Mouse (Mus musculus): ENCODE data around the gene Cpm. TPM values are rescaled to one million over a fixed set of nuclear protein-coding genes. Genes with fewer than 3 reads are reported as not detected.
"Not testable (repeated sequence)": the region's sequence is repeated elsewhere in the genome, so short reads cannot be mapped to it uniquely, and the experiment has no call there.

Cpm gene
- polyA plus RNA-seq, 1 experiment, result 6.6 TPM

DNA sequence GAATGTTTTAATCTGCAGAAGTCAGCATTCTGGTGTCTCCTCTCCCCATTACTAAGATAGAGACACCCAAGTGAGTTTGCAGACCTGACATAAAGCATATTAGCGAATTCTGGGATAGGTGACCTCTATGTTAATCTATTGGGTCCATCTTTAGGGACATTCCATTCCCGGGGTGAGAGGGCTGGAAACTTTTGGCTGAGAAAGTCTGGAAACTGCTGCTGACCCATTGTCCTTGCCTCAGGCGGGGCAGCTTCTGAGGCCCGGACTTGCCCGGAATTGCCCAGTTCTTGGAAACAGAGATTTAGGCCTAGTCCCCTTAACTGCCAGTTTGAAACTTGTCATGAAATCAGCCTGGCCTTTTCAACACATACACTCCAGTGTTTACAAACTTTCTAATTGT, 82.1 kb downstream of the Cpm start:
- peak overlapping the region; percentile 94; the same call in 1 of the 2 replicates for H3K4me3 ChIP-seq (ENCODE audit: insufficient read depth, low read length)
- peaks cover 5% of the 10 kb centered on the region for H3K4me1 ChIP-seq (ENCODE audit: control insufficient read depth, insufficient read depth, low read length)
- no peak for TF ChIP-seq CTCF (IDR thresholded peaks at IDR 0.05; ENCODE audit: extremely low read depth, insufficient read depth, low read length)
- no peak for TF ChIP-seq POLR2A (IDR thresholded peaks at IDR 0.05; ENCODE audit: extremely low read depth, insufficient read depth, low read length)
- H3K27ac ChIP-seq (ENCODE audit: insufficient read depth, low read length), result no peak overlapping the region

DNA sequence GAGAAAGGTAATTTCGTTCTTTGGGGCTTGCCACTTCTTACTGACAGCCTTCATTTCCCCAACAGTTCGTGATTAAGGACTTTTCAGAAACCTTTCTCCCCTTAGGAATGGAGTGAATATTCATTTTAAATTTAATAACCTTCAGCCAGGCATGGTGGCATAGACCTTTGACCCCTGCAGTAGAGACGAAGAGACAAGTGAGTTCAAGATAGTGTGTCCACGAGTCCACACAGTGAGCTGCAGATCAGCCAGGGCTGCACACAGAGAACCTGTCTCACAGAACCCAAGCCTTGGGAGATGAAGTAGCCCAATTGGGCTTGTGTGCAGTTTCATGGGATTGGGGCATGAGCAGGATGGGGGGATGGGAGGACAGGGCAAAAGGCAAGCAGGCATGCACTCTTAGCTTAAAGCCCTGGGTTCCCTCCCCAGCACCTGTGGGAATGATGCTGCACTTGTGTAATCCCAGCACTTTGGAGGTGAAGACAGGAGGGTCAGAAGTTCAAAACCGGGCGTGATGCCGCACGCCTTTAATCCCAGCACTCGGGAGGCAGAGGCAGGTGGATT, 83.0 kb downstream of the Cpm start:
- TF ChIP-seq CTCF (IDR thresholded peaks at IDR 0.05; ENCODE audit: extremely low read depth, insufficient read depth, low read length) (no peak), POLR2A (IDR thresholded peaks at IDR 0.05; ENCODE audit: extremely low read depth, insufficient read depth, low read length) (no peak)
- Histone ChIP-seq H3K4me3 (ENCODE audit: insufficient read depth, low read length) (no peak overlapping the region), H3K27ac (ENCODE audit: insufficient read depth, low read length) (no peak overlapping the region), H3K4me1 (ENCODE audit: control insufficient read depth, insufficient read depth, low read length) (no peaks in the 10 kb centered on the region)

DNA sequence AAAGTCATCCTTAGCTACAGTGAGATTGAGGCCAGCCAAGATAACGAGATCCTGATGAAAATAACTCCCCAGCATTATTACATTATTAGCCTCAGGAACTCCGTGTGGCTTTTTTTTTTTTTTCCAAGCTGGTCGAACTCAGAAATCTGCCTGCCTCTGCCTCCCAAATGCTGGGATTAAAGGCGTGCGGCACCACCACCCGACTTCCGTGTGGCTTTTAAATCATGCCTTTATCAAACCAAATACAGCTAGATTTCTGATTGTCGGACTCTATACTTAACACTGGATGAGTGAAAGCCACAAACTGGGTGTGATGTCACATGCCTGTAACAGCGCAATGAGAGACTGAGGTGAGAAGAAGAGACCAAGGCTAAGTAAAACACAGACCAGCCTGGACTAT, 83.6 kb downstream of the Cpm start:
- TF ChIP-seq CTCF (IDR thresholded peaks at IDR 0.05; ENCODE audit: extremely low read depth, insufficient read depth, low read length) (no peak), POLR2A (IDR thresholded peaks at IDR 0.05; ENCODE audit: extremely low read depth, insufficient read depth, low read length) (no peak)
- Histone ChIP-seq H3K4me1 (ENCODE audit: control insufficient read depth, insufficient read depth, low read length) (peaks cover 2% of the 10 kb centered on the region; the same call in 1 of the 2 replicates), H3K4me3 (ENCODE audit: insufficient read depth, low read length) (no peak overlapping the region), H3K27ac (ENCODE audit: insufficient read depth, low read length) (no peak overlapping the region)

DNA sequence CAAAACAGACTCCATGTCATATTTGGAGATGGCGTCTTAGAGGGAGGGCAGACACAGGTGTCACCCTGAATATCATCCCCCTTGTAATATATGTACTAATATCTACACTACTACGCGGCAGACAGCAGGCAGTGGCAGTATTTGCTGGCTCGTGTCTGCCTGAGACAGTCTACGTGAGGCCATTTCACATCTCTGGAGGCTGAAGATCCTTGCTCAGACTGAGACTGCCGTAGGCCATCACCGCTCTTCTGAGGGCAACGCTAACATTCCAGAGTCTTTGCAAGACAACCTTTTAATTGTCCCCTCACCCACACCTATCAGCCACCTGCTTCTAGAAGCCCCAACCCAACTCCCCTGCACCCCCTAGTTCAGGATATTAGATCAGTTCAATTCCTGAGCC, 84.2 kb downstream of the Cpm start:
- H3K27ac ChIP-seq (ENCODE audit: insufficient read depth, low read length), result no peak overlapping the region
- no peak overlapping the region for H3K4me3 ChIP-seq (ENCODE audit: insufficient read depth, low read length)
- no peak for TF ChIP-seq CTCF (IDR thresholded peaks at IDR 0.05; ENCODE audit: extremely low read depth, insufficient read depth, low read length)
- TF ChIP-seq POLR2A (IDR thresholded peaks at IDR 0.05; ENCODE audit: extremely low read depth, insufficient read depth, low read length), result no peak
- H3K4me1 ChIP-seq (ENCODE audit: control insufficient read depth, insufficient read depth, low read length), result peaks cover 2% of the 10 kb centered on the region; the same call in 1 of the 2 replicates

DNA sequence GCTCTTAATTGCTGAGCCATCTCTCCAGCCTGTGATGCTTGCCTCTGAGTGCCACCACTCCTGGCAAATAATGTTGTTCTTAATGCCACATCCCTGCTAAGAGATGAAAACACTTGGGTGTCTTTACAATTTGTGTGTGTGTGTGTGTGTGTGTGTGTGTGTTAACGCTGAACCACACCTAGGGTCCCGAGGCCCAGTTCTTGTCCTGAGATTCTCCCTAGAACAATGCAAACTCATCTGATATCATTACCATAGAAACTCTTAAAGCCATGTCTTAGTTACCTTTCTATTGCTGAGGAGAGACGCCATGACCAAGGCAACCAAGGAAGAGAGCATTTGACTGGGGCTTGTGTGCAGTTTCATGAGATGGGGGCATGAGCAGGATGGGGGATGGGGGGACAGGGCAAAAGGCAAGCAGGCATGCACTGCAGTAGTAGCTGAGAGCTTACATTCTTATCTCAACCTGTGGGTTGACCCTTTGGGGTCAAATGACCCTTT, 84.8 kb downstream of the Cpm start:
- H3K4me3 ChIP-seq (ENCODE audit: insufficient read depth, low read length), result no peak overlapping the region
- H3K4me1 ChIP-seq (ENCODE audit: control insufficient read depth, insufficient read depth, low read length), result peaks cover 2% of the 10 kb centered on the region; the same call in 1 of the 2 replicates
- H3K27ac ChIP-seq (ENCODE audit: insufficient read depth, low read length), result no peak overlapping the region
- TF ChIP-seq CTCF (IDR thresholded peaks at IDR 0.05; ENCODE audit: extremely low read depth, insufficient read depth, low read length) (no peak), POLR2A (IDR thresholded peaks at IDR 0.05; ENCODE audit: extremely low read depth, insufficient read depth, low read length) (no peak)

DNA sequence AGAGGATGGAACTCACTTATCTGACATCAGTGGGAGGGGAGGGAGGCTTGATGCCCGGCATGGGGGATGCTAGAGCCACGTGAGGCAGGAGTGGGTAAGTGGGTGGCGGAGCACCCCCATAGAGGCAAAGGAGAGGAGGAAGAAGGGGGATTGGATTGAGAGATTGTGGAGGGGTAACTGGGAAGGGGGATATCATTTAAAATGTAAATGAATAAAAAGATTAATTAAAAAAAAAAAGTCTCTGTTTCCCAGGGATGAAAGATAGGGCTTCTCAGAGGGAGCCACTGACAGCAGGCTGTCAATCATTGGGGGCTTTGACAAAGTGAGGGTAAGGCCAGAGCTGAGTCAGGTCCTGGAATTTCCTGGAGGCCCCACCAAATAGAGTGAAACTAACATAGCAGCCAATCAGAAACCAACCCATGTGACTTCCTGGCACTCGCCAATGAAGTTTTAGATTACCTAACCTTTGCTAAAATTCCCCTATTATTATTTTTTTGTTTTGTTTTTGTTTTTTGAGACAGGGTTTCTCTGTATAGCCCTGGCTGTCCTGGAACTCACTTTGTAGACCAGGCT, 85.7 kb downstream of the Cpm start:
- Histone ChIP-seq H3K4me1 (ENCODE audit: control insufficient read depth, insufficient read depth, low read length) (peaks cover 2% of the 10 kb centered on the region; the same call in 1 of the 2 replicates), H3K4me3 (ENCODE audit: insufficient read depth, low read length) (no peak overlapping the region), H3K27ac (ENCODE audit: insufficient read depth, low read length) (no peak overlapping the region)
- TF ChIP-seq CTCF (IDR thresholded peaks at IDR 0.05; ENCODE audit: extremely low read depth, insufficient read depth, low read length), result no peak
- TF ChIP-seq POLR2A (IDR thresholded peaks at IDR 0.05; ENCODE audit: extremely low read depth, insufficient read depth, low read length), result no peak

DNA sequence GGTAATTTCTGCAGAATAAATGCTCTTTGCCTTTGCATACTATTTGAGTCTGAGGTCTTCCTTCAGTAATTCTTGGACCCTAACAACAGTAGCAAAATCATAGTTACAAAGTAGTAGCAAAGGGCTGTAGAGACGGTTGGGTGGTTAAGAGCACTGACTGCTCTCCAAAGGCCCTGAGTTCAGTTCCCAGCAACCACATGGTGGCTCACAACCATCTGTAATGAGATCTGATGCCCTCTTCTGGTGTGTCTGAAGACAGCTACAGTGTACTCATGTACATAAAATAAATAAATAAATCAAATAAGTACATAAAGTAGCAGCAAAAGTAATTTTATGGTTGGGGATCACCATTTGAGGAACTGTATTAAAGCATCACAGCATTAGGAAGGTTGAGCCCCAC, 86.4 kb downstream of the Cpm start:
- not testable (repeated sequence) for H3K27ac ChIP-seq (ENCODE audit: insufficient read depth, low read length); H3K4me1 ChIP-seq (ENCODE audit: control insufficient read depth, insufficient read depth, low read length); H3K4me3 ChIP-seq (ENCODE audit: insufficient read depth, low read length)

DNA sequence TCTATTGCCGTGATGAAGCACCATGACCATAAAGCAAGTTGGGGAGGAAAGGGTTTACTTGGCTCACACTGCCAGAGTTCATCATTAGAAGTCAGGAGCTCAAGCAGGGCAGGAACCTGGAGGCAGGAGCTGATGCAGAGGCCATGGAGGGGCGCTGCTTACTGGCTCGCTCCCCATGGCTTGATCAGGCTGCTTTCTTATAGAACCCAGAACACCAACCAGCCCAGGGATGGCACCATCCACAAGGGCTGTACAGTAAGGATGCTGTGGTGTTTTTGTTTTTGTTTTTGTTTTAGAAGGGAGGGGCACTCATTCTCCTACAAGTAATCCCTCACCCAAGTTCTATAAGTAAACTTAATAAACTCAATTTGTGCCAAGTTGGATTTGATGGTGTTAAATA, 87.4 kb downstream of the Cpm start:
- Histone ChIP-seq H3K4me3 (ENCODE audit: insufficient read depth, low read length) (no peak overlapping the region), H3K4me1 (ENCODE audit: control insufficient read depth, insufficient read depth, low read length) (peaks cover 2% of the 10 kb centered on the region; the same call in 1 of the 2 replicates), H3K27ac (ENCODE audit: insufficient read depth, low read length) (no peak overlapping the region)
- TF ChIP-seq POLR2A (IDR thresholded peaks at IDR 0.05; ENCODE audit: extremely low read depth, insufficient read depth, low read length), result no peak
- TF ChIP-seq CTCF (IDR thresholded peaks at IDR 0.05; ENCODE audit: extremely low read depth, insufficient read depth, low read length), result no peak

DNA sequence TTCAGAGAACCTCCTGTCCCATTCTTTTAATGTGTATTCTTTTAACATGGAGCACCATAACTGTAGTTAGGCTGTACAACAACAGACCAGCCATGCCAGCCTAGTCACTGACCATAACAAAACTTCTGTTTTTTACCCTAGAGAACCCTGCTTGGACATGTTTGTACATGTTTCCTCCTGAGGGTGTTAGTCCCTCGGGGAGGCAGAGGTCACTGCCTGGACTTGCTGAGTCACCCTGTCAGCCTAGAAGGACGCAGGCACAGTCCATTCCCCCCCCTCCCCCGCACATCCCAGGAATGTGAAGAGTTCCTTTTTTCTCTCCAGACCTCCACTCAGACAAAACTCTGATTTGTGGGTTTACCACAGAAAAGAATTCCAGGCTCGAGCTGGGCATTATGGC, 88.3 kb downstream of the Cpm start:
- TF ChIP-seq CTCF (IDR thresholded peaks at IDR 0.05; ENCODE audit: extremely low read depth, insufficient read depth, low read length) (no peak), POLR2A (IDR thresholded peaks at IDR 0.05; ENCODE audit: extremely low read depth, insufficient read depth, low read length) (no peak)
- H3K4me1 ChIP-seq (ENCODE audit: control insufficient read depth, insufficient read depth, low read length), result peaks cover 2% of the 10 kb centered on the region; the same call in 1 of the 2 replicates
- no peak overlapping the region for H3K4me3 ChIP-seq (ENCODE audit: insufficient read depth, low read length)
- H3K27ac ChIP-seq (ENCODE audit: insufficient read depth, low read length), result no peak overlapping the region
